Mouse (Mus musculus) thymus, adult 18-20 months (tissue): ENCODE data around the gene Dpysl5.
"Not testable (repeated sequence)": the region's sequence is repeated elsewhere in the genome, so short reads cannot be mapped to it uniquely, and the experiment has no call there.

Source experiments
- DNase-seq, 2 experiments: peaks; one replicate each; pipeline ENCODE4 v3.0.0; 2022; ENCODE audit warnings: mixed read lengths in 2 of 2

Dpysl5 gene

DNA sequence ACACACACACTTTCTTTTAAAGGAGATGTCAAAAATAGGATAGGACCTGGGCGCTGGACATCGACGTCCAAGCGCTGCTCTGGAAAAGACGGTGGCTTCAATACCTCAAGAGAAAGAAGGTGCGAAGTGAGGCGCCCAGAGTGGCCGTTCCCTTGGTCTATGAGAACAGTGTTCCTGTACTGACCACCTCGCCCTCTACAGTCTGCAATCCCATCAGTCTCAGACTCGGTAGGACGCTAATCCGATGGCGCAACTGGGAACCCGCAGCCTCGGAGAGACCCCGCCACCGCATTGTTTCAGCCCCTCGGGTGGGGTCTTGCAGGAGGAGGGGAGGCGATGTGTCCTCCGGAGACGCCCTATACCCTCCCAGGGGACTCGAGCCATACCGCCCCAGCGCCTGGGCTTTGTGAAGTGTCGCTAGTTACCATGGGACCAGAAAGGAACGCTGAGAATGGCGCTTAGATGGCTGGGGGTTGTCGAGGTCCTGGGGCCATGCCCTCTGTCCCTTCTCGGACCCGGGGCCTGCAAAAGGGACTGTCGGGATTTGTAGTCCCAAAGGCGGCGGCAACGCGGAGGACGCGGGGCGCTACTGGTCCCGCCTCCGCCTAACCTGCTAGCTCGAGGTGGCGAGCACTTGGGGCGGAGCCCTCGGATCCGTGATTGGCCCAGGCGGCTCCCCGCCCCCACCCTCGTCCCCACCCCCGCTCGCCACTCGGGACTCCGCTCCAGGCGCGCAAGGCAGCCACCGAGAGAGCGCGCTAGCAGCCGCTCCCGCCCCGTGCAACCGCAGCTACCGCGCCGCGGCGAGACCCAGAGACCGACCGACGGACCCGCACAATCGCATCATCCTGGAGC is at the start of gene Dpysl5:
Dpysl5 (plus strand) TSS at position 418 of the 855 bp plus-strand sequence.
- peak; percentile 53 to 58 for DNase-seq

DNA sequence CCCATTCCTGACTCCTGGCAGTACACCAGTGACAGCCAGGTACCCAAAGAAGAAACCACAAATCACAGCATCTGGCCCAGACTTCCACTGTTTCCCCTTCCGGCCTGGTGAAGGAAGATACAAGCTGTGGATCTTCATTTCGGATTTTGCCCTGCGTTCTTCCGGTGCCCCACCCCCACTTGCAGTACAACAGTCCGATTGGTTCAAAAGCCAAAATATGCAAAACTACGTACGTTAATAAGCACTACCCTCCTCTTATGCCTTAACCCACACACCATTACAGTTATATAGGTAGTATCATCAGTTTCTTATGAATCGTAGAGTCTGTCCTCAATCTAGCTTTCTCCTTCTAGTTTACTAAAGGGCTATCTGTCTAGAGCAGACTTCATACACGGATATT is 46.0 kb upstream of the Dpysl5 start:
- no peak for DNase-seq

DNA sequence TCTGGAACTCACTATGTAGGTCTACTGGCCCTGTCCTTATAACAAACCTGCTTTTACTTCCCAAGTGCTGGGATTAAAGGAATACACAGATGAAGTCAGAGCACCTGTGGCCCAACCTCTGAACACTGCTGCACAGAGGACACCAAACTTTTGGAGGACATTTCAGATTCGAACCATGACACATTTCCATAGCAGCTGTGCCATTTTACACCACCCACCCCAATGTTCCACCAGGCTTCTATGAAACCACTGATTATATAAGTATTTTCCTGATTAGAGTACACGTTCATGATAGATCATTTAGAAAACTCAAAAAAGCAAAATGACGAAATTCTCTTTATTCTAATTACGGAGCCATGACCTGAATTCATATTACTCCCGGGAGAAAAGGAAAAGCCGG is 45.4 kb upstream of the Dpysl5 start:
- no peak for DNase-seq

DNA sequence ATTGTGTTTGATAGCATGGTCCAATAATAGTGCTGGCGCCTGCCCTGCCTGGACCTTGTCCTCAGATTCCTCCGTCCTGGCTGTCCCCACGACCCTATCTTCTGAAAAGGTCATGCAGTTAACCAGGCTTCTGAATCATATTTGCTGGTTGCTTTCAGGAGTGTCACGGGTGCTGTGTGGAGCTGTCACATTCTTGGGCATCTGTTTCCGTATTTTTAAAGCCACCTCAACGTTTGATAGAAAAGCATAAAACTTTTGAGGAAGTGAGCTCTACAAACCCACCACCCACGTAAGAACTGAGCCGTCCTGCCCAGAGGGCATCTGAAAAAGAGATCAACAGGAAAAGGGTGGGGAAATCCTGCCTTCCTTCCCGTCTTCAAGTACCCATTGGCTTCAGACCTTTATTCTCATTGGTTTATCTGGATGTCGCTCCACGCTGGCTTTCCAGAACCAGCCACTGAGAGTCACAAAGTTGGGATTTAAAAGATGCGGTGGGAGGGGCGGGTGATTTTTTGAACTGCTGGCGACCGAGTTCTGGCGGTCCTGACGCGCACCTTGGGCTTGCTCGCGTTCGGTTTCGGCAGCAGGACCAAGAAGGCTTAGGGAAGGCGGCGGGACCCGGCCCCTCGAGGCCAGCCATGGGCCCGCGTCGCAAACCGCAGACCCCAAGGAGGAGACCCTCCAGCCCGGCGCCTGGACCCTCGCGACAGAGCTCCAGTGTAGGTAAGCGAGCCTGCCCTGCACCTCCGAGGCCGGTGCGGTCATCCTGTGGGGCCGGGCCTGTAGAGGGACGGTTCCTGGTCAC is 44.8 kb upstream of the Dpysl5 start, which contains the start of gene Cenpa:
Cenpa (plus strand) TSS at position 387 of the 805 bp plus-strand sequence.
- DNase-seq: peak; percentile 72 to 90

DNA sequence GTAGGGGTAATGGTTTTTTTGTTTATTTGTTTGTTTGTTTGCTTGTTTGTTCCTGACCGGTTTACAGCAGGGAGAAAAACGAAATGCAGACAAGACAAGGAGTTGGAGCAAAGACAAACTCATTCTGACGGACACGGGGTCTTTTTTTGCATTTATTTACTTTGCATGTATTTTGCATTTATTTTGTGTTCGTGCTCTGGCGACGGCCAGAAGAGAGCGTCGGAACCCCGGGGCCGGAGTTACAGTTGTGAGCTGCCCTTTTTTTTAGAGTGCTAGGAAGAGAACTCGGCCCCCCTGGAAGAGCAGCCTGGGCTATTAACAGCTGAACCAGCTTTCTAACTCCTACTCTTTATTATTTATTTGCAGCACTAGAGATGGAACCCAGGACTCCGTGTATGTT is 44.1 kb upstream of the Dpysl5 start:
- DNase-seq: no peak

DNA sequence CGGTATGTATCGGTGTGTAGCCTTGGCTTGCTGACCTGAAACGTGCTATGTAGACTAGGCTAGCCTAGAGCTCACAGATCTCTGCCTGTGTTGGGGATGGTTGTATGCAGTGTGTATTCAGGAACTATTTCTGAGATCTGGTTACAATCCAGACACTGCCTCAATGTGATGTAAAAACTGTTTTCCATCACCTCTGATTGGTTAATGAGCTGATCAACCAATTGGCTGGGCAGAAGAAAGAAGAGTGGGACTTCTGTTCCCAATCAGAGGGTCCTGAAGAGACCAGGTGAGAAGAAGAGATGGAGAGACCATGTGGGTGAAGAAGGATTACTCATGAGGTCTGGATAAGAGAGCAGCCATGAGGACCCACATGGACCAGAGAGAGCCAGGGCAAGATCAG is 43.7 kb upstream of the Dpysl5 start:
- DNase-seq: no peak

DNA sequence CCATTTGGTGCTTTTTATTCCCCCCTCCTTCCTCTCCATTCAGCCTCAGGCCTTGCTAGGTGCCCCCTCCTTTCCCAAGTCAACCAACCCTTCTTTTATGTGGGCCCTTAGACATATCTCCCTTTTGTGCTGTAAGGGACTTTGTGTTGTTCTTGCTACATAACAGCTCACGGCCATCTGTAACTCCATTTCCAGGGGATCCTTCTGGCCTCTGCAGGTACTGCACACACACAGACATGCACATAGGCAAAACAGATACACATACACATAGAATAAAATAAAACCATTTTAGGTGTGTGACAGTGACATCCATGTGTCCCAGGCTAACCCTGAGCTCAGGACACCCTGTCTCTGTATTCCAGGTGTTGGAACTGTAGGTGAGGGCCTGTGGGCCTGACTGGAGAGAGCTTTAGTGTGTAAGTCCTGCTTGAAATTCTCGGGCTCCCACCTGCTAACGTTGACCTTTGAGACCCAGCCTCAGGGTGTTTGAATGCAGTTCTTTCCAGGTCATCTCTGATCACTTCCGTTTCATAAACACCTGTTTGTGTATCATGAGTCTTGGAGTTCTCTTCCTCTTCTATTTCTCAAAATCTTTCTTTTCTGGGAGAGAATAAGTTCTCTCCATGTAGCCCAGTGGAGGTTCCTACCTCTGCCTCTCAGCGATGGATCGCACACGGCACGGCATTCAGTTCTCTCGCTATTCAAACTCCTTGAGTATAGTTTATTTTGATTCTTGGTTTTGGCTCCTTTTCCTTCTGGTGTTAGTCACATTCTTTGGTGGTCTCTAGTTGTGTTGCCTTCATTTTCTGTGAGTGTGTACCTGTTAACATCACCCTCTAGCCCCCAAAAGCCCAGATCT is 42.5 kb upstream of the Dpysl5 start:
- no peak for DNase-seq

DNA sequence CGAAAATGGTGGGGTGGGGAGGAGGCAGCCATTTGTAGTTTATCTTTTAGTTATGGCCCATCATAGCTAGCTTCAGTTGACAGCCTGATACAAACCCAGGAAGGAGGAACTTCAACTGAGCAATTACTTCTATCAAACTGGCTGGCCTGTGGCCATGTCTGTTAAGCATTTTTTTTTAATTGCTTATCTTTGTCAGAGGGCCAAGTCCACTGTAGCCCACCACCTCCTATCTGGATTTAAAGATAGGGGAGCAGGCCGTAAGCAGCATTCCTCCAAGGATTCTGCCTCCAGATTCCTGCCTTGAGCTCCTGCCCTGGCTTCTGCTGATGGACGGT is 41.9 kb upstream of the Dpysl5 start:
- no peak for DNase-seq

DNA sequence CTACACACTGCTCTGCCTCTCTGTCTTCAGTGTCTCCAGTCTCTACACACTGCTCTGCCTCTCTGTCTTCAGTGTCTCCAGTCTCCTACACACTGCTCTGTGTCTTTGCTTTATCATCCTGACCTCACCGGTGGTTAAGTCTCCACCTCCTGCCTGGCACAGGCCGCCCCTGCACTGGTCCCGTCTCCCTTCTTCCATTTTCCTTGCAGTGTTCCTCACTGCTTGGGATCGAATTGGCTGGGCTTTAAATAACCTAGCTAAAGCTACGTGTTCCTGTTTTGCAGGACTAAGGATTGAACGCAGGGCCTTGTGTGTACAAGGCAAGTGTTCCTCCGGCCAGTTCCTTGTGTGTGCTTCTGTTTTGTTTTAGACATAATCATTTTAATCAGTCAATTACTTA is 41.3 kb upstream of the Dpysl5 start:
- no peak for DNase-seq

DNA sequence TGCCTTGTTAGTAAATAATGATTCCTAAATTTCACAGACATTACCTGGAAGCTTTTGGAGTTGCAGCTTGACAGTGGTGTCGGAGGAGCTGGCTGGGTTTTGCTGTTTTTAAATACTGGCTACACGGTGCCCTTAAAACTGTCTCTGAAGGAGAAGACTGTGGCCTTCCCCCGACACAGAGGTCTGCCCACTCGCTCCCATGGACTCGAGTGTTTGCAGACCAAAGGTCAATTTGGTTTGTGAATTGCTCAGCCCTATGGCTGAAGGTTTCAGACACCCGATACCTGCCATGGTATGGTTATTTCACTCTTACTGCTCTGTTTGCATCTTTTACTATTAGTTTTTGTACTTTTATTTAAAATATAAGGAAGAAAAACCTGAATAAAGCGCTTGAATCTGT is 37.4 kb upstream of the Dpysl5 start:
- DNase-seq: no peak

DNA sequence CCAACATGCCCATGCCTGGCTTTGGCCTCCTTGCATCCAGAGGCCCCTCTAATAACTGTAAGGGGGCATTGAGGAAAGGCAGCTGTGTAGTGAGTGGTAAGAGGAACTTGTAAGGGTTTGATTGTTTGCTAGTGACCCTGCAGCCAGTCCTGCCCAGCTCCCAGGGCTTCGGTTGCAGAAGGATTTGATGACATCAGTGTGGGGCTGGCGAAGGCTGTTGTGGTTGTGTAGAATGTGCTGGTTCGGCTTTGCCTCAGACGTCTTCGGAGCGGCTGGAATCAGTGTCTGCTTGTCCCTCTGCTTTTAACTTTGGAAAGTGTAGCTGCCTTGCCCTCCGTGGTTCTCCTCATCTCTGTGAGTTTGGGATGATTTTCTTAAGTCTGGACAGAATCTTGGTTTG is 34.6 kb upstream of the Dpysl5 start:
- no peak for DNase-seq

DNA sequence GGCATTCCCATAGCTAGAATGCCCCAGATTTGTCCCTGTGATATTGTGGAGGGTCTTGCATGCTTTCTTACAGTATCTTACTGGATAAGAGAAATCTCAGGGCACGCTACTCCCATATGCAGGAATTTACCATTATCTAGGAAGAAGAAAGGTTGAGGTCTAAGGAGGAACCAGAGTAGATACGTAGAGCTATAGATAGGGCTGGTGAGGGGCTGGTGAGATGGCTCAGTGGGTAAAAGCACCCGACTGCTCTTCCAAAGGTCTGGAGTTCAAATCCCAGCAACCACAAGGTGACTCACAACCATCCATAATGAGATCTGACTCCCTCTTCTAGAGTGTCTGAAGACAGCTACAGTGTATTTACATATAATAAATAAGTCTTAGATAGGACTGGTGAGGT is 33.3 kb upstream of the Dpysl5 start:
- DNase-seq: not testable (repeated sequence)

DNA sequence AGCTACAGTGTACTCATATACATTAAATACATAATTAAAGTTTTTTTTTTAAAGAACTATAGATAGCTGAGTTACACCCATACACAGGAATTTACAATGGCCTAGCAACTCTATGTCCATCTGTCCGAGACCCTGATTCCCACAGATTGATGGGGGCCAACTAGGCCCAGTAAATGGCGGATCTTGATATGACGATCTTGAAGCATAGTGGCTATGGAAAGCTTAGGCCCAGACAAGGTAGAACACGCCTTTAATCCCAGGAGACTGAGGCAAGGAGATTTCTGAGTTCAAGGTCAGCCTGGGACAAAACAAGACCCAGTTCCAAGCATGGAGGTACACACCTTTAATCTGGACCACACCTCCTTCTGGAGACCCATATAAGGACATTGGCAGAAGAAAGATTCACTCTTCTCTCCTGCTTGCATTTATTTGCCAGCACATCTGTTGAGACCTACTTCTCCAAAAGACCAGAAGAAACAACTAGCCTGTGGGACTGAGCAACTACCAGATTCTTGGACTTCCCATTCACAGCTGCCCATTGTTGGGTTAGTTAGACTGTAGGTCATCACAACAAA is 32.6 kb upstream of the Dpysl5 start:
- no peak for DNase-seq

DNA sequence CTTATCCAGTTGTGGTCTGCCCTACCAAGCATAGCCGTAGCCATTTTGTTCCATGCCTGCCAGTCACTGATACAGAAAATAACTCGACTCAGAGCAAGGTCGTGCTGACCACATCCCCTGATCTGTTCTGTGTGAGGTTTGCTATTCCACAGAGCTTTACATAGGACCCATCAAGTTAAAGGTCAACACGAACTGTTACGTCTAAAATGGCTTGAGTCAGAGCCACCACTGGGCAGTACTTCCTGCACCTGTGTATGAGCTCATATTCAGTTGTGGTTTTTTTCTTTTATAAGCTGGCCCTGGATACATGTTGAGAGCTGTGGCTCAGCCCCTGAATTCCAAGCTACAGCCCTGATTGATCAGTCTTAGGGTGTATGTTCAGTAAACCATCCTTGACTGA is 31.8 kb upstream of the Dpysl5 start:
- DNase-seq: no peak

DNA sequence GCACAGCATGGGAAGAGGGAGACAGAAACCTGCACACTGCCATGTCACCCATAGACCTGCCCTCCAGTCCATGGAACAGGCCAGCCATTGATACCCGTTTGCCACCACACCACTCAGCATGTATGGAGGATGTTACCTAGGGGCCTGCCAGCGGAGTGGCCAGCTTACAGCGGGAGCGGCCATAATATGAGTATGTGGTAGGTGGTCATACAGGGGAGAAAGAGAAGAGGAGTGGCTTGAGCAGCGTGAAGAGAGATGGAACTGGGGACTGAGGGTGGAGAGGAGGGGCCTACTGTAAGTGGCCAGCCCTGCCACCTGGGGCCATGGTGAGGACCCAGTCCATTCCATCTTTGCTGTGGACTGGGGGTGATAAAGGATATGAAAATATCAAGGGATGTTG is 29.4 kb upstream of the Dpysl5 start:
- no peak for DNase-seq

DNA sequence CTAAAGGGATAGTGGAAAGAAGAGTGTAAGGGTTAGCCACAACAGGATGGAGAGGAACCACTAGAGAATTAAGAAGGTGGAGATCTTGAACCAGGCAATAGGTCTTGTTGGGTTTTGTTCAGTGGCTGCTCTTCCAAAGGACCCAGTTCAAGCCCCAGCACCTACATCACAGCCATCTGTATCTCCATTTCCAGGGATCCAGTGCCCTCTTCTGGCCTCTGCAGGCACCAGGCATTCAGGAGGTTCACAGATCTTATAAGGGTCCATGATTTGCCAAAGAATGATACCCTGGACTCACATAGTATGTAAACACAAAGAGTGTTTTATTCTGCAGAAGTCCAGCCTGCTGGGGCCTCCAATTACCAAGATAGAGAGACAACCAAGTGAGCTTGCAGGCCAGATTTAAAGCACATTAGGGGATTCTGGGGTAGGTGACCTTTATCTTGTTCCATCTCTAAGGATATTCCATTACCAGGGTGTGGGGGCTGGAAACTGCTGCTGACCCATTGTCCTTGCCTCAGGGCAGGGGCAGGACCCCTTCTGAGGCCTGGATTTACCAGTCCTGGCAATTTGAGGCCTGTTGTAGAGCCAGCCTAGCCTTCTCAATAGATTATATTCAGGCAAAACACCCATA is 28.3 kb upstream of the Dpysl5 start:
- no peak for DNase-seq

DNA sequence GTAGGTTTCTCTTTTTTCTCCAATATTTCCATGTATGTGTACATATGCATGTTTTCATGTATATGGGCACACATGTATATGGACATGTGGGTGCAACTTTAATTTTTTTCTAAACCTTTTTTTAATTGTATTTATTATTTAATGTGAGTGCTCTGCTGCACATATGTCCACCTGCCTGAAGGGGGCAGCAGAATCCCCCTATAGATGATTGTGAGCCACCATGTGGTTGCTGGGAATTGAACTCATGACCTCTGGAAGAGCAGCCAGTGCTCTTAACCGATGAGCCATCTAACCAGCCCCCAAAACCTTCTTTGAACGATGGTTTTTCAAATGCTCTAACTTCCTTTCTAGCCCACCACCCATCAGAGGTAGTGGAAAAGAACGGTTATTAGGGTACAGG is 27.4 kb upstream of the Dpysl5 start:
- no peak for DNase-seq

DNA sequence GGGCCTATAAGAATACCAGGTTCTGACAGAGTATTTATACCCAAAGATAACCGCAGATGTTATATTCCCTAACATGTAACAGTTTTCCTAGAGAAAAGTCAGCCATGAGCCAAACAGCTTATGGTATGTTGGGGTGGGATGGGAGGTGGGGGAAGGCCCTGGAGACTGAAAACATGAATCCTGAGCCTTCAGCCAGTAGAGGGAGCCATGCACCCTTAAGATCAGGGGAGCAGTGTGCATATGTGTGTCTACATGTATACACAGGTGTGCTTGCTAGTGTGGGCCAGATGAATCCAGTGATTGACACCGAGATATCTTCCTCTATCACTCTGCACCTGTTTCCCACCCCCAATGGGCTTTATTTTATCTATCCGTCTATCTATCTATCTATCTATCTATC is 24.6 kb upstream of the Dpysl5 start:
- no peak for DNase-seq

DNA sequence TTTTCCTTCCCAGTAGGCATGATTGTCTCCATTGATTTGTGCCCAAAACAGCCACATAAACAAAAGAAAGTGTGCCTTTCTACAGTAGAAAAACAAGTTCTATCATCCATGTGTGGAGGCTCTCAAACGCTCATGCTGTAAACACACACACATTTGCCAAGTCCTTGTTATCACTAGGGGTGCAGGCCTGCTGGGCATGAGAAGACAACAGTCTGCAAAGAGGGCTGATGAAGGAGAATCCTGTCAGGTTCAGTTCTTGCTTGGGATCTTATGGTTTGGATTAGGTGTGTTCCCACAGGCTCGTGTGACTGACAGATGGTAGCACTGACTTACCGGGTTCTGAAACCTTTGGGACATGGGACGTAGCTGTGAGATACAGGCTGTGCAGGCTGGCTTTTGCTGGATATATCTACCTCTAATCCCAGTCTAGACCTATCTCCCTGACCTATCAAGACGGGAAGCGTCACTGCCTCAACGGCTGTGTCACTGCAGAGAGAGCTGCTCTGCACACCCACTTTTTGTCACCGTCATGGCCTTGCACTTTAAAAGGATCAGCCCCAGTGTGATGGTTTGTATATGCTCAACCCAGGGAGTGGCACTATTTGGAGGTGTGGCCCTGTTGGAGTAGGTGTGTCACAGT is 10.9 kb upstream of the Dpysl5 start:
- DNase-seq: no peak

DNA sequence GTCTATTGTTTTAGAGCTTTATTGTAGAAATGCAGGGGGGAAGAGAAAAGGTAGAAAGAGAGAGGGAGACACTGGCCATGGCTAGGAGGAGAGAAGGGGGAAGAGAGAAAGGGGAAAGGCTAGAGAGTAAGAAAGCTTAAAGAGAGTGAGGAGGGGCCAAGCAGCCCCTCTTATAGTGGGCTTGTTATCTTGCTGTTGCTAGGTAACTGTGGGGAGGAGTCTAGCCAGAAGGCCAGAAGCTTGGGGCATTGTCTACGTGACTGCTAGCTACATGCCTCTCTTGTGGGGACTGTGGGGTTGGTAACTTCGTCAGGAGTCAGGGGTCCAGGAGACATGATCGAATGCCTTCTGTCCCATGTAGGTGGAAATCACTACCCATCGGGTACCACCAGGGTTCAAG is 10.0 kb upstream of the Dpysl5 start:
- not testable (repeated sequence) for DNase-seq

DNA sequence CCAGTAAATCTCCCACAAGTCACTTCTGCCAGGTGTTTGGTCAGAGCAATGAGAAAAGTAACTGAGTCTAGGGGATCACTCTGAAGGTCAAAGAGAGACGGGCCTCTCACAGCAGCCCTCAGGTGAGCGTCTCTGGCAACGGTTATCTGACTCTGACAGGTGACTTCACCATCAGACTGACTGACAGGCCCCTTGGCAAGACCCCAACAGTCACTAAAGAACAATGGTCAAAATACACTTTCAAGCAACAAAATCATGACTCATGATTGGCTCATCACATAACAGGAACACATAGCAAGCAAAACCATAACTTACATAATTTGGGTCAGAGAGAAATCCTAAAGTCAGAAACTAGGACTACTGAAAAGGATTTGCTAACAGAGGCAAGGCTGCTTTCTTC is 9.5 kb upstream of the Dpysl5 start:
- no peak for DNase-seq
